Mouse (Mus musculus): ENCODE measurements around the gene Pard3.

- TF ChIP-seq CTCF (conservative IDR thresholded peaks at IDR 0.05; ENCODE audit: low read length), result no peak
- no peak for TF ChIP-seq NANOG (IDR thresholded peaks at IDR 0.05; ENCODE audit: borderline replicate concordance, low read length)
Observed at GRCm38 (mm10) chr8:127049996-127050395, 13.7 kb upstream of the Pard3 start.

All from E14TG2a.4 (cell line).